Mouse (Mus musculus) layer of hippocampus, adult 18-20 months (tissue): ENCODE data around the gene Celf3. TPM values are rescaled to one million over a fixed set of nuclear protein-coding genes. Genes with fewer than 3 reads are reported as not detected.
A peak's percentile ranks its signal among the peaks of the same experiment; 100 is the strongest.

Source experiments
- DNase-seq, 2 experiments: peaks; one replicate each; pipeline ENCODE4 v3.0.0; 2022; ENCODE audit warnings: low spot score in 2 of 2
- total RNA-seq, 2 experiments: library from RNA; stranded (reverse); gene quantifications; 2 replicates each; pipeline ENCODE4 v1.2.3; 2021

Celf3 gene
- total RNA-seq, 2 experiments from 2014 or later, result 167 to 185 TPM

DNA sequence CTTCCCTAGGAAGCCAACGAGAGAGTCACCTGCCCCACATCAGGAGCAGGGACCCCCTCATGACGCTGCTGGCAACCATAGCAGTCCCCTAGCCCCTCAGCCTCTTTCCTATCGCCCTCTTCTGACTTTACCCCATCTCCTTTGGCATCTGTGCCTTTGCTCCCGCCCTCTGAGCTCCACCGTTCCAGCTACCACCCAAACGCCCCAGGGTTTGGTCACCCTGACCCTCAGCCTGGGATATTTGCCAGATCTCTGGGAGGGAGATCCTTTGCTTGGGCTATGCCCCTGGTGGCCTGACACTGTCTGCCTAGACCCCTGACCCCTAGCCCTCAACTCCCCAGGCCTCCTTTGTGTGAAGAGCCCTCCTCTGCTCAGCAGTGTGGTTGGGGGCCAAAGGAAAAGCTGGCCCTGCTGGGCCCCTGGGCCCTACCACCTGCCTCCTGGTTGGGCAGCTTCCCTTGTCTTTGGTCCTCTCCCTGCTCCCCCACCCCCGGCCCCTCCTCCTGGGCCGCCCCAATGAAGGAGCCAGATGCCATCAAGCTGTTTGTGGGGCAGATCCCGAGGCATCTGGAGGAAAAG is 585 bp downstream of the Celf3 start:
- DNase-seq, result no peak

GRCm38 (mm10) chr3:94479564-94479963 is 1.5 kb downstream of the Celf3 start:
- peak in 1 of 2 experiments; percentile 22 for DNase-seq

- peak in 1 of 2 experiments; percentile 21 for DNase-seq
Observed at GRCm38 (mm10) chr3:94480291-94480884, 2.3 kb downstream of the Celf3 start, which contains the start of gene Riiad1. Gene Riiad1 (minus strand): TSS chr3:94480341.

DNA sequence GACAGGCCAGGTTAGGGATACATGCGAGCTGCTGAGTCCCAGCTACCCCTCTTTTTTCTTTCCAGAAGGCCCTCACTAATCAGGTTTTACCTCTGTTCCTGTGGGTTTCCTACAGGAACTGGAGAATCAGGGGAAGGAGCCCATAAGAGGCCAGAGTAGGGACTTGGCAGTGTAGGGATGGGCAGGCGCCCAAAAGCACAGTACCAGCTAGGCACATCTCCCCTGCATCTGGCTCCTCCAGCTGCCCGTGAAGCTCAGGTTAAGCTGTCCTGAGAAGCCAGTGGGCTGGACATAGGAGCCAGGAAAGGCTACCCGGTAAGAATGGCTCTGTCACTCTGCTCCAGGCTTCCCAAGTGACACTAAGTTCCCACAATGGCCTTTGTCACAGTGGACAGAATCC is 3.3 kb downstream of the Celf3 start:
- no peak for DNase-seq

- peak in 1 of 2 experiments; percentile 33 for DNase-seq
Observed at GRCm38 (mm10) chr3:94482764-94483385, 4.8 kb downstream of the Celf3 start.

DNA sequence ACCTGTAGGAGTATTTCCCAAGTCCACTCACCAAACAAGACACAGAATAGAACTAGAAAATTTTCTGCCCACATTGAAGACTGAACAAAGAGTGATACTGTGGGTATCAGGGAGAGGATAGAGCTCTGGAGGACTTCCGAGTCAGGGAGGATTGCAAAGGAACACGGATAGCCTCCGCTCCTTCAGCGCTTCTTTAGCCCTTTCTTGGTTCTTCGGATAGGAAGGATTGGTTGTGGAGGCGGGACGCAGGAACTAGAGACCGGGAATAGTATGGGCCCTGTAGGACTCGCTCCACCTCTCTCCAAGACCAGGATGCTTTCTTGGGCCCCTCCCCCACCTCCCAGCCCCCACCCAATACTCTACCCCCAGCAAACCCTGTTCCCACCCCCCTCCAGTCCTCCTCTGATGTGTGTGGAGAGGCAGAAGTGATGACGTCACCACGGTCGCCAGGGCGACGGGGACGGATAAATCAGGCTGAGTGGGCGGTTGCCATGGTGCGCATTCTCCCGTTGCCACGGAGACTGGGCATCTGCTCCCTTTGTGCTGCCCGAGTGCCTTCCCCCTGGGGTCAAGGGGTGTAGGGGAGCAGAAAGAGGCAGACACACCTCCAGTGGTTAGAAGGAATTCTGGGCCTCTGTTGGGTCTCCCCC is 5.8 kb downstream of the Celf3 start:
- peak; percentile 96 to 98 for DNase-seq

DNA sequence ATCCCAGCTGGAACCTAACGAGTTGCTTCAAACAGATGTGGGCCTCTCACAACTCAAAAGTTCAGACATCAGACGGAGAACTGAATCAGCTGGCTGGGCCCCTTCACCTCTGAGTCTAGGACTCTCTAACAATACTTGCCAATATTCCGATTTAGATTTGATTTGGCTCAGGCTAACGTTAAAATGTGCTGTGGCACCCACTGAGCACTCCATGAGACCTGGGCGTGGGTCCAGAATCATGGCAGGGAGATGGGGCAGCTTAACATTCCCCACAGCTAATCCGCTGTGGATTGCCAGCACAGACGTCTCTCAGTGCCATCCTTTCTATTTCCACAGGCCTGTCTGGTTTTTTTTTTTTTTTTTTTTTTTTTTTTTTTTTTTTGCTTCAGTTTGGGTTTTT is 7.8 kb downstream of the Celf3 start:
- DNase-seq, result peak in 1 of 2 experiments; percentile 63

- peak in 1 of 2 experiments; percentile 48 for DNase-seq
Observed at GRCm38 (mm10) chr3:94487581-94487980, 9.5 kb downstream of the Celf3 start.

DNA sequence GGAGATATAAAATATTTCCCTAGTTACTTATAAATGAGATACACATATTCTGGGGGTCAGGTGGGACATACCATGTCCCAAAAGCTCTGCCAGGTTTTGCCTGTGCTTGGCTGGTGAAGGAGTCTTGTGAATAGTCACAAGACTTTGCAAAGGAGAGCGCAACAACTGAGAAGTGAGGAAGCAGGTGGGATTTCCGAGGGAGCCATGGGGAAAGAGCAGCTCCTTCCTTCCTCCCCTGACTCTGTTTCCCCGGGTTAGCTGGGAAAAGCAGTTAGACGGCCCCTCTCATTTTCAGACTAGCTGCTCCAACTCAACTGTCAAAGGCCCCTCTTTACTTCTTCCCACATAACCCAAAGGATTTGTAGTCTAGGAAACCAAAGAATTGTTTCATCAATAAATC is 19.1 kb downstream of the Celf3 start:
- DNase-seq, result no peak

DNA sequence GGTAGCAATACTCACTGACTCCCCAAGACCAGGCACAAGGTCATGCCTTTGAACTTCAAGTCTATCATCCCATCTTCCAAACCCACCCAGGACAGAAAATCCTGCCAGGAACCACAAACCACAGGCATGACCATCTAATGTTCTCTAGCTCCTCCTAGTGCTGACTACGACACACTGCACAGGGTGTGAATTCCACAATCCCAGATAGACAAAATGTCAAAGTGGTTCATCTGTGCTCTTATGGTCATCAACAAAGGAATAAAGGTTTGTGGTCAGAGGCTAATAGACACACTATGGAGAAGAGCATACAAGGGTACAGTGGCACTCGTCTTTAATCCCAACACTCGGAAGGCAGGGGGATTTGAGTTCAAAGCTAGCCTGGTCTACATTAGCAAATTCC is 24.1 kb downstream of the Celf3 start:
- DNase-seq, result peak in 1 of 2 experiments; percentile 35

DNA sequence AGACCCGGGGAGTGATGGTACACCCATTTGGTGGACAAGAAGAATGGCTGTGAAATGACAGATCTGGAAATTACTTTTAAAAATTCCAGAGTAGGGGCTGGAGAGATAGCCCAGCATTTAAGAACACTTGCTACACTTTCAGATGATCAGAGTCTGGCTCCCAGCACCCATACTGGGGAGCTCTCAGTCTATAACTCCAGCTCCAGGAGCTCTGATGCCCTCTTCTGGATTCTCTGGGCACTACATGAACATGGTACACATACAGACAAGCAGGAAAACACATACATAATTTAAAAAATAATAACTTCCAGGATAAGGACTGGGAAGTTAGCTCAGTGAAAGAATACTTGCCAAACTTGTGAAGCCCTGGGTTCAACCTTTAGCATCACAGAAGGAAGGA is 28.6 kb downstream of the Celf3 start:
- no peak for DNase-seq

DNA sequence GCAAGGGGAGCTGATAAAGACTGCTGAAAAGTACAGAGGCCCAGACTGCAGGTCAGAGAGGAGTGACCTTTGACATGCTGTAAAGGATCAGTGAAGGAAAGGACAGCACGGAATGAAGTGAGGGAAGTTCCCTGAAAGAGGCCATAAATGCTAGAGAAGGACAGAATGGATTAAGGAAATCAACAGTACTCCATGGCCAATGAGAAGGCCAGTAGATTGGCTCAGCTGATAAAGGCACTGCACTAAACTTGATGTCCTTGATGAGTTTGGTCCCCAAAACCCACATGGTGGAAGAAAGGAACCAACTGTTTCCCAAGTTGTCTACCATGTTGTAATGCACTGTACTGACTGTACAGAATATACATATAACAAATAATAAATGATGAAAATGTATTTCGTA is 48.6 kb downstream of the Celf3 start:
- DNase-seq, result no peak

GRCm38 (mm10) chr3:94533968-94534367 is 55.9 kb downstream of the Celf3 start:
- DNase-seq, result peak in 1 of 2 experiments; percentile 57

GRCm38 (mm10) chr3:94537187-94537586 is 59.1 kb downstream of the Celf3 start:
- DNase-seq, result no peak

Other genes with a start within 250 kb of the Celf3 start
- gene Gm4778, start 214.3 kb upstream of the Celf3 start, total RNA-seq, result not detected
- 10 to 100 TPM; 23.8 to 27.2 TPM for gene Them4, start 168.2 kb upstream of the Celf3 start, total RNA-seq
- not detected for gene Them5, start 136.2 kb upstream of the Celf3 start, total RNA-seq
- gene C2cd4d, start 115.9 kb upstream of the Celf3 start, total RNA-seq, result under 1 TPM; 0.57 to 0.76 TPM
- 1 to 10 TPM; 2.0 to 2.6 TPM for gene Rorc, start 105.5 kb upstream of the Celf3 start, total RNA-seq
- gene Lingo4, start 79.8 kb upstream of the Celf3 start, total RNA-seq, result under 1 TPM; 0.74 to 0.87 TPM
- 10 to 100 TPM; 41.9 to 45.3 TPM for gene Tdrkh, start 65.0 kb upstream of the Celf3 start, total RNA-seq
- gene Mrpl9, start 35.0 kb upstream of the Celf3 start, total RNA-seq, result 10 to 100 TPM; 42.5 to 43.0 TPM
- gene Oaz3, start 34.4 kb upstream of the Celf3 start, total RNA-seq, result not detected
- 1 to 10 TPM; 6.5 to 9.6 TPM for gene Riiad1, start 2.0 kb downstream of the Celf3 start, total RNA-seq
- 100 to 1,000 TPM; 112 to 115 TPM for gene Snx27, start 104.4 kb downstream of the Celf3 start, total RNA-seq
- gene Gm10972, start 164.8 kb downstream of the Celf3 start, total RNA-seq, result not detected
- 1 to 10 TPM; 3.3 to 3.5 TPM for gene Tuft1, start 180.6 kb downstream of the Celf3 start, total RNA-seq
- gene Selenbp2, start 215.3 kb downstream of the Celf3 start, total RNA-seq, result under 1 TPM; 0.77 to 0.99 TPM